Mouse (Mus musculus): ENCODE data around the gene Cluh. TPM values are rescaled to one million over a fixed set of nuclear protein-coding genes. Genes with fewer than 3 reads are reported as not detected.

Cluh gene
- polyA plus RNA-seq, 1 experiment from 2014 or later: 31.2 TPM

GRCm38 (mm10) chr11:74715971-74716525 lies 66.8 kb downstream of the Cluh start:
- no peaks in the 10 kb centered on the region for H3K9me3 ChIP-seq
- DNase-seq (ENCODE audit: extremely low spot score, low spot score): no peak
- H3K36me3 ChIP-seq (replicated peaks): peaks cover 31% of the 10 kb centered on the region
- no peak overlapping the region for H3K4me3 ChIP-seq
- no peaks in the 10 kb centered on the region for H3K27me3 ChIP-seq (ENCODE audit: poor library complexity, severe bottlenecking)
- 96% methylated on average over 3 of the region's 3 CpGs for WGBS
- H3K4me1 ChIP-seq: peaks cover 10% of the 10 kb centered on the region
- H3K27ac ChIP-seq: no peak overlapping the region

Other genes starting within 250 kb of the Cluh start
- 0.66 and 0.75 TPM in 2 replicates for gene Rap1gap2, start 38.6 kb upstream of the Cluh start, polyA plus RNA-seq (2016; fragmentation: Nextera tagmentation; extraction: Ambion mirVana)
- 0.41 and 0.72 TPM in 2 replicates for gene Ccdc92b, start 29.9 kb upstream of the Cluh start, polyA plus RNA-seq (2016; fragmentation: Nextera tagmentation; extraction: Ambion mirVana)
- gene Pafah1b1, start 75.2 kb downstream of the Cluh start, polyA plus RNA-seq (2016; fragmentation: Nextera tagmentation; extraction: Ambion mirVana): 45.1 and 48.5 TPM in 2 replicates
- 71.6 and 73.4 TPM in 2 replicates for gene Mettl16, start 121.3 kb downstream of the Cluh start, polyA plus RNA-seq (2016; fragmentation: Nextera tagmentation; extraction: Ambion mirVana)
- 4.7 and 4.9 TPM in 2 replicates for gene Mnt, start 181.4 kb downstream of the Cluh start, polyA plus RNA-seq (2016; fragmentation: Nextera tagmentation; extraction: Ambion mirVana)
- gene Sgsm2, start 247.6 kb downstream of the Cluh start, polyA plus RNA-seq (2016; fragmentation: Nextera tagmentation; extraction: Ambion mirVana): 6.5 and 6.8 TPM in 2 replicates
- 63.0 and 66.1 TPM in 2 replicates for gene Tsr1, start 248.6 kb downstream of the Cluh start, polyA plus RNA-seq (2016; fragmentation: Nextera tagmentation; extraction: Ambion mirVana)